Mouse (Mus musculus) cortical plate, adult 2 months (tissue): ENCODE measurements around the gene Zmiz1. TPM values are rescaled to one million over a fixed set of nuclear protein-coding genes. Genes with fewer than 3 reads are reported as not detected.

Experiments
- H3K27ac ChIP-seq: fragments of 200-500 bp; 2 replicates; pipeline ENCODE4 v1.5.1; 2012; ENCODE audit warnings: low read length, control low read depth, inconsistent platforms; ENCODE audit not compliant: insufficient read depth
- H3K4me1 ChIP-seq: fragments of 200-500 bp; 2 replicates; pipeline ENCODE4 v1.6.1; 2011; ENCODE audit warnings: low read length; ENCODE audit not compliant: control insufficient read depth, insufficient read depth
- H3K4me3 ChIP-seq: fragments of 200-500 bp; 2 replicates; pipeline ENCODE4 v1.5.1; 2011; ENCODE audit warnings: mild to moderate bottlenecking, low read length, control low read depth; ENCODE audit not compliant: insufficient read depth
- CTCF ChIP-seq: fragments of 200-500 bp; IDR thresholded peaks from 2 replicates; pipeline ENCODE4 v1.5.1; 2011; ENCODE audit warnings: mild to moderate bottlenecking, control low read depth, low read length; ENCODE audit not compliant: insufficient read depth; ENCODE audit errors: extremely low read depth
- POLR2A ChIP-seq: fragments of 200-500 bp; IDR thresholded peaks from 2 replicates; pipeline ENCODE4 v1.6.1; 2011; ENCODE audit warnings: mild to moderate bottlenecking, low read length, control low read depth; ENCODE audit not compliant: insufficient read depth; ENCODE audit errors: extremely low read depth
- polyA plus RNA-seq: library from polyadenylated mRNA; depleted of rRNA; stranded (reverse); fragments of >200 nt; gene quantifications from 2 replicates; pipeline ENCODE4 v1.2.3, GENCODE M21; 2012

Zmiz1 gene
- polyA plus RNA-seq, 1 experiment = 36.9 TPM

GRCm38 (mm10) chr14:25624659-25625058 lies 165.7 kb downstream of the Zmiz1 start:
- TF ChIP-seq POLR2A (no peak), CTCF (no peak)
- H3K4me3 ChIP-seq = no peak overlapping the region
- H3K4me1 ChIP-seq = peaks cover 16% of the 10 kb centered on the region
- H3K27ac ChIP-seq = no peak overlapping the region

- Histone ChIP-seq H3K27ac (no peak overlapping the region), H3K4me1 (peaks cover 23% of the 10 kb centered on the region), H3K4me3 (no peak overlapping the region)
- TF ChIP-seq CTCF (no peak), POLR2A (no peak)
Measured at GRCm38 (mm10) chr14:25627599-25628255, 168.7 kb downstream of the Zmiz1 start.

DNA sequence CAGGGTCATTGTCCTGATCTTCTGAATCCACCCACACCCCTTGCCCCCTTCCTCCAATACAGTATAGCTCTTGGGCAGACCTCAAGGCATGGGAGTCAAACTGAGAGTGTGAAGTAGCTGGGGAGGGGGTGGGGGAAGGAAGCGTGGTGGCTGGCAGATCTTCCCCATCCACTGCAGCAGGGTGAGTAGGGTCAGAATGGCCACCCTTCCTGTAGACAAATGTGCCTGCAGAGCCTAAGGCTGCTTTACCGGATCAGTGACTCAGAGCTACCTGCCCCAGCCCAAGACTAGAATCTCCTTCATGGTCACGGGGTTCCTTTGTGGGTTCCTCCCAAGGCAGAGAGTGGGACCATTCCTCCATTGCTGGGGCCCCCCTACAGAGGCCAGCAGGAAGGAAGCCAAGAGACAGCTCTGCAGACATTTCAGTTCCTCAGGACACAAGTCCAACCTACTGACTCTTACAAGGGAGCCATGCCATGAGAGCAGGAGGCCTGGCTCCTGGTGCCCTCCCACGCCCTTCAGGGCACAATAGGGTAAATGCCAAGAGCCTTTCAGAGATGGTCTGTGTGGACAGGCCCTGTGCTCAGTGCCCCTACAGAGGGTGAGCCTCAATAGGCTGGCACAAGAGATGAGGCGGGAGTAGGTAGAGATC lies 169.6 kb downstream of the Zmiz1 start:
- Histone ChIP-seq H3K4me1 (peaks cover 19% of the 10 kb centered on the region), H3K27ac (no peak overlapping the region)
- no peak for TF ChIP-seq CTCF

DNA sequence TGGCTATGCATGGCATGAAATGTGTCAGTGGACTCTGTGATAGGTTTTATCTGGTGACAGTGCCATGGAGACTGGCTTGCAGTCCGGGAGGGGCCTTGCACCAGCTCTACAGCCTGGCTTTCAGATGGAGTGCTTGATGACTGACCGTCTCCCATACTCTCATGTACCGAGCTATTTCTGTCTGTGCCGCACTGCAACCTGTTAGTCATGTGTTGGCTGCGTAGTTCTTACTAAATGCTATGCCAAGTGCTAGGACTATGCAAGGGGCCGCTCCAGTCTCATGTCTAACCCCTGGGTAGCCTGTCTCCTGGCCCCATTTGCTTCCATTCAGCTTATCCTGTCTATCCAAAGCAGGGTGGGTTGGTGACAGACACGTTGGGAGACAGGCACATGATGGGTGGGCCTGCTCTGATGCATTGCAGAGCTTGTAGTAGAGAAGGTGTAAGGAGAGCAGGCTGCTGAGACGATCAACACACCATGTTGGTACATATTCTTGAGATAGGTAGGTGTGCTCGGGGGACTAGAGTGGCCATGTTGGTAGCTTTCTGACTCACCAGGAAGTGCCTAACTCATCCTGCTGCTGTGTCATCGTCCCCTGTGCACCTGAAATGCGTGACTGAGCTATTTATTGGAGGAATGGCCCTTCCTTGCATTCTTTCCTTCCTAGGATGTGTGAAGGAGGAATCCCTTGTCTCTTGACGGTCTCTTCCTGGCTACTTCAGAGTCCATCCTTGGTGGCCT lies 171.1 kb downstream of the Zmiz1 start:
- H3K4me3 ChIP-seq = no peak overlapping the region
- TF ChIP-seq CTCF = no peak
- TF ChIP-seq POLR2A = no peak
- peak overlapping the region; percentile 20; the same call in 1 of the 2 replicates for H3K27ac ChIP-seq
- peaks cover 18% of the 10 kb centered on the region for H3K4me1 ChIP-seq

More for the DNA sequence above, 169.6 kb downstream of the Zmiz1 start:
- no peak overlapping the region for H3K4me3 ChIP-seq

- H3K4me3 ChIP-seq = no peak overlapping the region
- no peak for TF ChIP-seq POLR2A
- no peak for TF ChIP-seq CTCF
- peak overlapping the region; percentile 2; the same call in 1 of the 2 replicates for H3K27ac ChIP-seq
- H3K4me1 ChIP-seq = peaks cover 20% of the 10 kb centered on the region
Measured at GRCm38 (mm10) chr14:25630647-25631409, 171.8 kb downstream of the Zmiz1 start.

- Histone ChIP-seq H3K4me3 (no peak overlapping the region), H3K4me1 (peaks cover 22% of the 10 kb centered on the region), H3K27ac (no peak overlapping the region)
- no peak for TF ChIP-seq CTCF
- TF ChIP-seq POLR2A = no peak
Measured at GRCm38 (mm10) chr14:25631481-25631880, 172.5 kb downstream of the Zmiz1 start.

- TF ChIP-seq CTCF (no peak), POLR2A (no peak)
- Histone ChIP-seq H3K4me3 (no peak overlapping the region), H3K4me1 (peaks cover 23% of the 10 kb centered on the region), H3K27ac (no peak overlapping the region)
Measured at GRCm38 (mm10) chr14:25633539-25634300, 174.7 kb downstream of the Zmiz1 start.

GRCm38 (mm10) chr14:25634328-25634727 lies 175.3 kb downstream of the Zmiz1 start:
- no peak for TF ChIP-seq POLR2A
- no peak for TF ChIP-seq CTCF
- H3K4me1 ChIP-seq = peaks cover 18% of the 10 kb centered on the region
- no peak overlapping the region for H3K27ac ChIP-seq
- no peak overlapping the region for H3K4me3 ChIP-seq
